Mouse (Mus musculus): Measurements from ENCODE around the gene Dcaf12. TPM values are rescaled to one million over a fixed set of nuclear protein-coding genes. Genes with fewer than 3 reads are reported as not detected.

The Dcaf12 gene
- polyA plus RNA-seq (2015; fragmentation: Nextera tagmentation; extraction: Ambion mirVana), result 75.8 and 76.6 TPM in 2 replicates

DNA sequence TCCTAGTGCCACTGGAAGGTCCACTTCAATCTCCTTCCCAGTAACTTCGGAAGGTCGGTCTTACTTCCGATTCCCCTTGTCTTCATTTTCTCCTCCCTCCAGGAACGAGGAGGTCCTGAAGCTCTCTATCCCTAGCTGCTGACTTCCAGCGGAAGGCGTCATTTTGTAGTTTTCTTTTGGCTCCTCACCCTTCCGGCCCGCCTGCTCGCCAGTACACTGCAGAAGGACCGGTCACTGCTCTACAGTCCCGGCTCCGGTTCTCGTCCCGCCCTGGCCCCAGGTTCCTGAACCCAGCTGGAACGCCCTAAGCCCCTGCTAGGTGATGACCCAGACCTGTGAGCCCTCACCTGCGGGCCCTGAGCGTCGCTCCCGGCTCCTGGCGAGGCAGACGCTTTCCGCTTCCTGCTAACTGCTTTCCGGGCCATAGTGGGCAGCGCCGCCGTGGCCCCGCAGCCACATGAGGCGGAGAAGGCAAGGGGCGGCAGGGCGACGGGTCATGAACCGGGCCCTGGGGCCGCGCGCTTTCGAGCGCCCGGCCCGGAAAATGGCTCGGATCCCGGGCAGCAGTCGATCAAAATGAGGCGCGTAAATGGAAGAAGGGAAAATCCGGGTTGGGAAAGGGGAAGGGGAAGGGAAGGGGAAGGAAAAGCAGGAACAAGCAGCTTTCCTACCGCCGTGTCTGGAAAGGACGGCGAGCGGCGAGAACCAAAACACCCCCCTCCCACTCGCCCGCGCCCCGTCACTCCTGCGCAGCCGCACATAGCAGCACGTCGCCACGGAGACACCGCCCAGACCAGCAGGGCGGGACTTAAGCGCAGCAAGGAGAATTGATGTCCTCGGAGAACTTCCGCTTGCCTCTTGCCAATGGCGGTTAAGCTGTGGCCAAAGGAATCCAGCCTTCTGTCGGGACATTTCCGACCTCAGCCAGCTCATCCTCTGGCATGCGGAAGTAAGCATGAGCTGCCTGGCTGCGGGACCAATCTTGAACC is at the start of gene Dcaf12:
Gene Dcaf12 (minus strand): TSS at position 749 of the 989 bp plus-strand sequence.
- Histone ChIP-seq H3K4me2 (replicated peaks; ENCODE audit: low read depth, low read length) (peak within 1 kb of the TSS; percentile 90), H3K4me1 (ENCODE audit: insufficient read depth, low read length) (peaks cover 20% of the 10 kb centered on the region), H3K9me3 (ENCODE audit: low read length) (no peaks in the 10 kb centered on the region), H3K27me3 (ENCODE audit: insufficient read depth, low read length) (no peaks in the 10 kb centered on the region), H3K27ac (ENCODE audit: low read length) (peak within 1 kb of the TSS; percentile 99), H3K9ac (replicated peaks; ENCODE audit: low read length) (peak within 1 kb of the TSS; percentile 93), H3K4me3 (ENCODE audit: low read length) (peak within 1 kb of the TSS; percentile 87), H3K36me3 (ENCODE audit: insufficient read depth, low read length) (peaks cover 25% of the 10 kb centered on the region)
- peak; percentile 98 for ATAC-seq (ENCODE audit: low FRiP score, low TSS enrichment)
- under 1% methylated on average over 70 of the region's 70 CpGs for WGBS

DNA sequence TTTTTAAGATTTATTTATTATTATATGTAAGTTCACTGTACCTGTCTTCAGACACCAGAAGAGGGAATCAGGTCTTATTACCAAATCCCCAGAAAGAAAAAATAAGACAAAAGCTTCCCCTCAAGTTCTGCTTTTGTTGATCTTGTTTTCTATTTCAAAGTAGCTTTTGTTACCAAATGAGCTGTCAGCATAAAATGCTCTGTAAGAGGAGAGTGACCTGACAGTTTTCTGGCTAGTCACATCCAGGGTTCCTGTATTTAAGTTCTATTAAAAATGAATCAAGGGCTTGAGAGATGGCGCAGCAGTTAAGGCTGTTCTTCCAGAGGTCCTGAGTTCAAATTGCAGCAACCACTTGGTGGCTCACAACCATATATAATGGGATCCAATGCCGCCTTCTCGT is 46.4 kb upstream of the Dcaf12 start:
- Histone ChIP-seq H3K9me3 (ENCODE audit: low read length) (no peaks in the 10 kb centered on the region), H3K36me3 (ENCODE audit: insufficient read depth, low read length) (0 out of 2 replicates have a peak, but pooled peaks cover 6% of the 10 kb centered on the region), H3K4me1 (ENCODE audit: insufficient read depth, low read length) (no peaks in the 10 kb centered on the region), H3K9ac (replicated peaks; ENCODE audit: low read length) (no peak overlapping the region), H3K27me3 (ENCODE audit: insufficient read depth, low read length) (no peaks in the 10 kb centered on the region), H3K4me2 (replicated peaks; ENCODE audit: low read depth, low read length) (no peak overlapping the region), H3K4me3 (ENCODE audit: low read length) (no peak overlapping the region), H3K27ac (ENCODE audit: low read length) (no peak overlapping the region)
- no peak for ATAC-seq (ENCODE audit: low FRiP score, low TSS enrichment)
- 88% methylated on average over 3 of the region's 3 CpGs for WGBS

DNA sequence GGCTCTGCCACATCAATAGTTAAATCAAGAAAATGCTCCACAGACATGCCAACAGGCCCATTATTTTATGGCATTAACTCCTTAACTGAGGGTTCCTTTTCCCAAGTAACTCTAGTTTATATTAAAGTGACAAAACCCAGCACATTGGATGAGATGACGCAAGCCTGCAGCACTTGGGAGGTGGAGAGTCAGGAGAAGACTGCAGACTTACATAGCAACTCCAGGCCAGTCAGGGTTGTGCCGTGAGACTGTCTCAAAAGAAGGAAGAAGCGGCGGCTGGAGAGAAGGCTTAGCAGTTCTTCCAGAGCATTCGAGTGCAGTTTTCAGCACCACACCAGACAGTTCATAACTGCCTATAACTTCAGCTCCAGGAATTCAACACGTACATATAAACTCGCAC is 44.7 kb upstream of the Dcaf12 start:
- 94% methylated on average over 7 of the region's 7 CpGs for WGBS
- Histone ChIP-seq H3K4me2 (replicated peaks; ENCODE audit: low read depth, low read length) (no peak overlapping the region), H3K27me3 (ENCODE audit: insufficient read depth, low read length) (no peaks in the 10 kb centered on the region), H3K36me3 (ENCODE audit: insufficient read depth, low read length) (peaks cover 10% of the 10 kb centered on the region; the same call in 1 of the 2 replicates), H3K4me3 (ENCODE audit: low read length) (no peak overlapping the region), H3K9me3 (ENCODE audit: low read length) (no peaks in the 10 kb centered on the region), H3K9ac (replicated peaks; ENCODE audit: low read length) (no peak overlapping the region), H3K27ac (ENCODE audit: low read length) (no peak overlapping the region), H3K4me1 (ENCODE audit: insufficient read depth, low read length) (no peaks in the 10 kb centered on the region)
- no peak for ATAC-seq (ENCODE audit: low FRiP score, low TSS enrichment)

DNA sequence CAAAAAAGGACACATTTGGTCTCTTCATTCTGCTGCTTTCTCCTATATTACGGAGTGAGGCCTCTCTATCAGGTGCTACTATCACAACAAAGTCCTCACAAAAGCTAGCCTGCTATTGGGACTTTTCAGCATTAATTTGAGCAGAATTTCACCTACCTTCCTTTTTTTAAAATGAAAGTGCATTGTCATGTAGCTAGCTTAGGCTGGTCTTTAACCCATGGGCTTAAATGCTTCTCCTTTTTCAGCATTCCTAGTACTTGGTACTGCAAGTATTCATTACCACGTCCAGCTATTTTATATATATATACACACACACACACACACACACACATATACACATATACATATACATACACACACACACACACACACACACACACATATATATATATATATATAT is 44.0 kb upstream of the Dcaf12 start:
- Histone ChIP-seq H3K4me1 (ENCODE audit: insufficient read depth, low read length) (no peaks in the 10 kb centered on the region), H3K9ac (replicated peaks; ENCODE audit: low read length) (no peak overlapping the region), H3K27ac (ENCODE audit: low read length) (no peak overlapping the region), H3K36me3 (ENCODE audit: insufficient read depth, low read length) (peaks cover 10% of the 10 kb centered on the region; the same call in 1 of the 2 replicates), H3K9me3 (ENCODE audit: low read length) (no peaks in the 10 kb centered on the region), H3K4me2 (replicated peaks; ENCODE audit: low read depth, low read length) (no peak overlapping the region), H3K27me3 (ENCODE audit: insufficient read depth, low read length) (no peaks in the 10 kb centered on the region), H3K4me3 (ENCODE audit: low read length) (no peak overlapping the region)
- ATAC-seq (ENCODE audit: low FRiP score, low TSS enrichment), result no peak
- WGBS, result 87% methylated on average over 2 of the region's 2 CpGs

DNA sequence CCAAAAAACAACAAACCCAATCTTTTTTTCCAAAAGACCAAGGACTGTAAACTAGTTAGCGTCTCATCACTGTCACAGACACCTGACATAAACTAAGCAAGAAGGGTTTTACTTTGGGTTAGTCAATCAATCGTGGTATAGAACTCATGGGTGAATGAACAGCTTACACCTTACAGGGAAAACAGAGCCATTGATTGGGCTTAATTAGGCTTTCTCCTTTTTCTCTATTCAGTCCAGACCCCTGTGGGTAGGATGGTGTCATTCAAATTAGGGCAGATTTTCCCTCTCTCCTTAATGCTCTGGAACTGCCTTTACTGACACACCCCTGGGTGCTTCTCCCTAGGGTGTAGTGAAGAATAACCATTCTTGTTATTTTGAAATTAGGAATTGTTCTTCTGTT is 42.5 kb upstream of the Dcaf12 start:
- Histone ChIP-seq H3K9me3 (ENCODE audit: low read length) (no peaks in the 10 kb centered on the region), H3K4me3 (ENCODE audit: low read length) (no peak overlapping the region), H3K4me1 (ENCODE audit: insufficient read depth, low read length) (no peaks in the 10 kb centered on the region), H3K4me2 (replicated peaks; ENCODE audit: low read depth, low read length) (no peak overlapping the region), H3K27me3 (ENCODE audit: insufficient read depth, low read length) (no peaks in the 10 kb centered on the region), H3K27ac (ENCODE audit: low read length) (no peak overlapping the region), H3K9ac (replicated peaks; ENCODE audit: low read length) (no peak overlapping the region), H3K36me3 (ENCODE audit: insufficient read depth, low read length) (peaks cover 13% of the 10 kb centered on the region; the same call in 1 of the 2 replicates)
- ATAC-seq (ENCODE audit: low FRiP score, low TSS enrichment), result no peak
- 78% methylated on average over 2 of the region's 2 CpGs for whole genome bisulfite sequencing

DNA sequence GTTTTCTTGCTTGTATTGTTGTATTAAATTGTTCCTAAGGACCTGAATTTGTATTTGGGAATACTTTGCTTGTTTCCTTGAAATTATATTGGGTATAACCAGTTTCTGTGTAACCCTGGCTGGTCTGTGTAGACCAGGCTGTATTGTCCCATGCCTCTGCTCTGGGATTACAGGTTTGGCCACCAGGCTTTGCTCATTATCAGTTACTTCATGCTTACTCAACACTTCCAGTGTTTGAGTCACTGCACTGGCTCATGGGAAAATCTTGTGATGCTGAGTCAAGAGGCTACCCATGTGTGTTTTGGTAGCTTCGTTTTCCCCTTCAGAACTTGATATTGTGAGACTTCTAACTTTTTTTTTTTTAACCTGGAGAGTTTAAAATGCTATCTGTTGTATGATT is 38.6 kb upstream of the Dcaf12 start:
- ATAC-seq (ENCODE audit: low FRiP score, low TSS enrichment), result no peak
- Histone ChIP-seq H3K4me3 (ENCODE audit: low read length) (no peak overlapping the region), H3K4me2 (replicated peaks; ENCODE audit: low read depth, low read length) (no peak overlapping the region), H3K9ac (replicated peaks; ENCODE audit: low read length) (no peak overlapping the region), H3K27ac (ENCODE audit: low read length) (no peak overlapping the region), H3K27me3 (ENCODE audit: insufficient read depth, low read length) (no peaks in the 10 kb centered on the region), H3K9me3 (ENCODE audit: low read length) (no peaks in the 10 kb centered on the region), H3K36me3 (ENCODE audit: insufficient read depth, low read length) (peaks cover 14% of the 10 kb centered on the region; the same call in 1 of the 2 replicates), H3K4me1 (ENCODE audit: insufficient read depth, low read length) (peaks cover 6% of the 10 kb centered on the region)
- WGBS, result 88% methylated on average over 1 of the region's 1 CpGs

DNA sequence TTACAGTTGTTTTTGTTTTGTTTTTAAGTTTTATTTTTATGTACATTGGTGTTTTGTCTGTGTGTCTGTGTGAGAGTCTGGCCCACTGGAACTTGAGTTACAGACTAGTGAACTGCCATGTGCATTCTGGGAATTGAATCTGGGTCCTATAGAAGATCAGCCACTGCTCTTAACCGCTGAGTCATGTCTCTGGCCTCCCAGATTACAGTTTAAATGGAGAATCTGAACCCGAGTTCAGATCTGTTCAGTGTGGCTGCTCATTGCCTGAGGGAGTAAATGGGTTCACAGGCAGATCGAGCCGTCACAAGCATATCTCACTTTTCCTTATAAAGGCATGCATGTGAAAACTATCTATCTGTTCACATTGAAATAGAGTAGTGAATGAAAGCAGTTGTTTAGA is 38.1 kb upstream of the Dcaf12 start:
- Histone ChIP-seq H3K27ac (ENCODE audit: low read length) (no peak overlapping the region), H3K27me3 (ENCODE audit: insufficient read depth, low read length) (no peaks in the 10 kb centered on the region), H3K36me3 (ENCODE audit: insufficient read depth, low read length) (peaks cover 14% of the 10 kb centered on the region; the same call in 1 of the 2 replicates), H3K9me3 (ENCODE audit: low read length) (no peaks in the 10 kb centered on the region), H3K9ac (replicated peaks; ENCODE audit: low read length) (no peak overlapping the region), H3K4me3 (ENCODE audit: low read length) (no peak overlapping the region), H3K4me2 (replicated peaks; ENCODE audit: low read depth, low read length) (no peak overlapping the region), H3K4me1 (ENCODE audit: insufficient read depth, low read length) (peaks cover 9% of the 10 kb centered on the region)
- WGBS, result 89% methylated on average over 4 of the region's 4 CpGs
- no peak for ATAC-seq (ENCODE audit: low FRiP score, low TSS enrichment)

DNA sequence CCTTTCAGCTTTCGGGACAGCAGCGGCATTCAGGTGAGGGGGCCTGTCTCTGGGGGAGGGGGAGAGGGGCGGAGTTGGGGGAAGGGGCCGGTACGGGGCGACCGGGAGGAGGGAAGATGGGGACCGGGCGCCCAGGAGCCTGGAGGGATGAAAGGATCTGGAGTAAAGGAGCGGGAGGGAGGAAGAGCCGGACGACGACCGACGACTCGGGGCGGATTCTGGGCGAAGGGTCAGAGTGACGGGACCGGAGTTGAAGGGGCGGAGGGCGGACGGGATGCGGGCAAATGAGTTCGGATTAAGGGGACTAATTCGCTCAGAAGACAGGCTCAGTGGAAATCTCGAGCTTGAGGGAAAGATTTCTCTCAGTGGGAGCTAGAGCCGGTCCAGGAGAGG is 34.5 kb upstream of the Dcaf12 start:
- Histone ChIP-seq H3K9ac (replicated peaks; ENCODE audit: low read length) (peak overlapping the region; percentile 88), H3K36me3 (ENCODE audit: insufficient read depth, low read length) (peaks cover 10% of the 10 kb centered on the region; the same call in 1 of the 2 replicates), H3K27me3 (ENCODE audit: insufficient read depth, low read length) (no peaks in the 10 kb centered on the region), H3K9me3 (ENCODE audit: low read length) (no peaks in the 10 kb centered on the region), H3K4me1 (ENCODE audit: insufficient read depth, low read length) (peaks cover 9% of the 10 kb centered on the region), H3K4me2 (replicated peaks; ENCODE audit: low read depth, low read length) (peak overlapping the region; percentile 75), H3K27ac (ENCODE audit: low read length) (peak overlapping the region; percentile 96), H3K4me3 (ENCODE audit: low read length) (peak overlapping the region; percentile 83)
- peak; percentile 78 for ATAC-seq (ENCODE audit: low FRiP score, low TSS enrichment)
- under 1% methylated on average over 25 of the region's 28 CpGs for WGBS

DNA sequence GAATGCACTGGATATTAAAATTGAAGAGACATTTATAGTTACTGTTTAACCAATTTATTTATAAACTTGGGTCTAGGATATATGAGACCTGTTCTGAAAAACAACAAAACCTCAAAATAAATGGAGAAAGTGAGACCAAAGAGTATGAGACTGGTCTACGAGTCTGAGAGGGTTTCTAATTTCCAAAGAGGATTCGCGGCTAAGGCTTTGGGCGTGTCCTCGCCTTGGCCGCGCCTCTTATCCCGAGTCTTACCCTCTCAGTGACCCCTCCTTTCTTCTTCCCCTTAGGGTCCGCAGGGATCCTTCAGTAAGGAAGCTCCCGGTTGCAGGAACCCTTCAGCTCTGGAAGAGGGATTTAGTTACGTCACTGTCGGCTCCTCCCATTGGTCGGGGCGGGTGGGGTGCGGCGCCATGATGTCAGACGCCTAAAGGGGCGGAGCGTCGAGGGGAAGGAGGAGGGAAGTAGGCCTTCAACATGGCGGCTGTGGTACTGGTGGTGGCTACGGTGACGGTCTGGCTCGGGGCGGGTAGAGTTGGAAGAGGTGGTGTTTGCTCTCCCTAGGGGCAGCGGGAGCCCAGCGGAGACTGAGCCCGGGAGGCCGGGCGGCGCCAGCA is 34.0 kb upstream of the Dcaf12 start, which contains the start of gene Ubap1:
Gene Ubap1 (plus strand): TSS at position 413 of the 615 bp plus-strand sequence.
- peak; percentile 99 for ATAC-seq (ENCODE audit: low FRiP score, low TSS enrichment)
- WGBS, result under 1% methylated on average over 30 of the region's 31 CpGs
- H3K27me3 ChIP-seq (ENCODE audit: insufficient read depth, low read length), result no peaks in the 10 kb centered on the region
- H3K4me1 ChIP-seq (ENCODE audit: insufficient read depth, low read length), result peaks cover 9% of the 10 kb centered on the region
- peak within 1 kb of the TSS; percentile 83 for H3K4me3 ChIP-seq (ENCODE audit: low read length)
- H3K9me3 ChIP-seq (ENCODE audit: low read length), result no peaks in the 10 kb centered on the region
- peaks cover 10% of the 10 kb centered on the region; the same call in 1 of the 2 replicates for H3K36me3 ChIP-seq (ENCODE audit: insufficient read depth, low read length)
- peak within 1 kb of the TSS; percentile 96 for H3K27ac ChIP-seq (ENCODE audit: low read length)
- H3K9ac ChIP-seq (replicated peaks; ENCODE audit: low read length), result peak within 1 kb of the TSS; percentile 88
- peak within 1 kb of the TSS; percentile 75 for H3K4me2 ChIP-seq (replicated peaks; ENCODE audit: low read depth, low read length)
